Mouse (Mus musculus) CH12.LX (cell line): ENCODE measurements at regions not wholly inside any gene's neighbourhood (a gene's known extent, or its start where the extent isn't known, plus 50 kb on each side); places are given as distances from the start of the nearest gene placed in this dataset.

Experiments used
- DNase-seq: peaks from one replicate; pipeline ENCODE4 v3.0.0-alpha.2; 2013; ENCODE audit errors: extremely low read depth
- H3K27ac ChIP-seq: 2 replicates; pipeline ENCODE4 v1.5.1; 2012; ENCODE audit warnings: low read depth, mild to moderate bottlenecking, control low read depth, moderate library complexity; ENCODE audit not compliant: insufficient read depth
- H3K27me3 ChIP-seq: replicated peaks from 2 replicates; pipeline ENCODE3; 2012; ENCODE audit warnings: inconsistent platforms
- H3K36me3 ChIP-seq, 2 experiments: replicated peaks in 1 of 2; 2 replicates each; pipeline versions ENCODE3 to v1.6.1; 2012; ENCODE audit warnings: inconsistent platforms in 1 of 2, low read length in 1 of 2, mild to moderate bottlenecking in 1 of 2, mixed read lengths in 1 of 2, moderate library complexity in 1 of 2; ENCODE audit not compliant: control insufficient read depth in 1 of 2, insufficient read depth in 1 of 2
- H3K4me1 ChIP-seq, 2 experiments: 2 replicates each; pipeline ENCODE4 v1.6.1; 2012; ENCODE audit warnings: inconsistent platforms in 1 of 2, moderate library complexity in 1 of 2; ENCODE audit not compliant: insufficient read depth in 2 of 2, control insufficient read depth in 1 of 2
- H3K4me2 ChIP-seq: 2 replicates; pipeline ENCODE4 v1.6.1; 2012; ENCODE audit warnings: low read depth, mild to moderate bottlenecking, control low read depth; ENCODE audit not compliant: poor library complexity, insufficient read depth, severe bottlenecking
- H3K4me3 ChIP-seq, 3 experiments: fragments of 150-350 bp in 1 of 3; sonication (generic) in 1 of 3; replicated peaks in 1 of 3; 2 replicates each; pipeline versions ENCODE3 to v1.5.1; 2011 to 2012; ENCODE audit warnings: low read depth in 2 of 3, low read length in 2 of 3, mild to moderate bottlenecking in 2 of 3, moderate library complexity in 2 of 3, control low read depth in 1 of 3, improper control_type of control experiment in 1 of 3, inconsistent platforms in 1 of 3, mixed read lengths in 1 of 3; ENCODE audit not compliant: poor library complexity in 1 of 3
- H3K79me2 ChIP-seq: replicated peaks from 2 replicates; pipeline ENCODE4 v1.6.1; 2012; ENCODE audit warnings: mild to moderate bottlenecking, moderate library complexity; ENCODE audit not compliant: control insufficient read depth, poor library complexity, insufficient read depth, severe bottlenecking; ENCODE audit errors: extremely low read depth
- H3K9ac ChIP-seq: 2 replicates; pipeline ENCODE4 v1.6.1; 2012; ENCODE audit warnings: low read depth, mild to moderate bottlenecking, control low read depth, moderate library complexity; ENCODE audit not compliant: insufficient read depth
- H3K9me3 ChIP-seq: replicated peaks from 2 replicates; pipeline ENCODE3; 2012; ENCODE audit warnings: low read length, inconsistent platforms, mixed read lengths
- CTCF ChIP-seq, 2 experiments: IDR thresholded peaks in 1 of 2; conservative IDR thresholded peaks in 1 of 2; 2 replicates each; pipeline ENCODE4 v1.5.1; 2011 to 2012; ENCODE audit warnings: low read depth in 2 of 2, low read length in 2 of 2, improper control_type of control experiment in 1 of 2, inconsistent platforms in 1 of 2, mild to moderate bottlenecking in 1 of 2, moderate library complexity in 1 of 2
- E2F4 ChIP-seq: IDR thresholded peaks from 2 replicates; pipeline ENCODE4 v1.6.1; 2011; ENCODE audit warnings: low read depth, low read length, improper control_type of control experiment; ENCODE audit not compliant: insufficient replicate concordance
- ELF1 ChIP-seq: IDR thresholded peaks from 2 replicates; pipeline ENCODE4 v1.6.1; 2014; ENCODE audit warnings: low read depth, mild to moderate bottlenecking, inconsistent platforms, low read length, improper control_type of control experiment
- MAZ ChIP-seq: IDR thresholded peaks from 2 replicates; pipeline ENCODE4 v1.6.1; 2012; ENCODE audit warnings: low read depth, mild to moderate bottlenecking, inconsistent platforms, low read length, improper control_type of control experiment, moderate library complexity
- PAX5 ChIP-seq: IDR thresholded peaks from 2 replicates; pipeline ENCODE4 v1.6.1; 2012; ENCODE audit warnings: low read length, inconsistent platforms, mixed read lengths
- RAD21 ChIP-seq: IDR thresholded peaks from 2 replicates; pipeline ENCODE4 v1.6.1; 2011; ENCODE audit warnings: low read depth, mild to moderate bottlenecking, low read length, improper control_type of control experiment, moderate library complexity
- RCOR1 ChIP-seq: conservative IDR thresholded peaks from 2 replicates; pipeline ENCODE4 v1.6.1; 2012; ENCODE audit warnings: low read depth, mild to moderate bottlenecking, inconsistent platforms, low read length, improper control_type of control experiment
- SIN3A ChIP-seq: IDR thresholded peaks from 2 replicates; pipeline ENCODE4 v1.6.1; 2012; ENCODE audit warnings: low read length, improper control_type of control experiment, inconsistent platforms
- SMC3 ChIP-seq: IDR thresholded peaks from 2 replicates; pipeline ENCODE4 v1.6.1; 2011; ENCODE audit warnings: low read depth, low read length, improper control_type of control experiment
- TBP ChIP-seq: conservative IDR thresholded peaks from 2 replicates; pipeline ENCODE4 v1.6.1; 2011; ENCODE audit warnings: low read depth, low read length, improper control_type of control experiment
- TCF12 ChIP-seq: IDR thresholded peaks from 2 replicates; pipeline ENCODE4 v1.6.1; 2014; ENCODE audit warnings: low read depth, mild to moderate bottlenecking, inconsistent platforms, low read length, improper control_type of control experiment
- dilution Hi-C: fragments of 300-500 bp; cut with MboI; formaldehyde crosslinking; loops from 2 replicates; pipeline ENCODE4 v1.14.3; 2020; ENCODE audit warnings: low sequenced_read_pairs; ENCODE audit not compliant: extremely low pct_unique_long_range_greater_than_20kb, extremely low pct_ligation_motif_present
- in situ Hi-C: fragments of 300-500 bp; cut with MboI; formaldehyde crosslinking; loops from 3 replicates; pipeline ENCODE4 v1.14.3; 2019; ENCODE audit warnings: low sequenced_read_pairs, low pct_ligation_motif_present, low pct_unique_long_range_greater_than_20kb, mixed read lengths

DNA sequence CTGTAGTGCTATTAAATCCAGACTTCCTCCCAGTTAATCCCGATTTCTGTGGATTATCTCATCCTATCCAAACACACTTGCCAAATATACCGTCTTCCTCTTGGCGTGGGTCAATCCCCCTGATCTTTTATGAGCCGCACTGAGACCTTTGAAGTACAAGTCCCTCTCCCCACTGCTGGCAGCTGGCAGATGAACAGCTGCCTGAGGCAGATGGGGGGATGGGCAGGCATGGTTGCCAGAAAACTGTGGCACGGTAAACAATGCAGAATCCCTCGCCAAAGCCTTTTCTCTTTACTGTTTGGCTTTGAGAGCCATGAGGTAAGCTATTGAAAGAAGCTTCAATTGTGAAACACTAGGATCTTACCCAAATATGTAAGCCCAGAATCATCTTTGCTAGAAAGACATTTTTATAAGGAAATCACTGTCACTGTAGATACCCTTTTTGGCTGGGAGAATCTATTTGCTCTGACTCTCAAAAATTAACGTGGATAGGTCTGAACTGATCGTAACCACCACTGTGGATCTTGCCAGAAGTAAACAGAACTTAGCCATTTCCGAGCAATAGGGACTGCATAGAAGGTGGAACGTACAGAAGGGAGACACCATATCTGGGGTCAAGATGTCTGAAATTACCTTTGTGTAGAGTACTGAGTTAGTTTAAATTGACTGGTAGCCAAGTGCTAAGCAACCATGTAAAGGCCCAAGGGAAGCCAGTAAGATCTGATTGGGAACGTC lies 221.5 kb downstream of the Ahr start:
- H3K4me2 ChIP-seq: no peak overlapping the region
- in situ Hi-C loops: loop anchor here (10.0 kb wide), 1 partner anchor 571 kb away; no protein-coding TSS in a partner anchor
- no peak for TF ChIP-seq RCOR1
- no peak for TF ChIP-seq TBP
- no peak for TF ChIP-seq PAX5
- TF ChIP-seq E2F4: no peak
- no peak for TF ChIP-seq ELF1
- no peak for TF ChIP-seq MAZ
- TF ChIP-seq, all 38 proteins: peak for 0

DNA sequence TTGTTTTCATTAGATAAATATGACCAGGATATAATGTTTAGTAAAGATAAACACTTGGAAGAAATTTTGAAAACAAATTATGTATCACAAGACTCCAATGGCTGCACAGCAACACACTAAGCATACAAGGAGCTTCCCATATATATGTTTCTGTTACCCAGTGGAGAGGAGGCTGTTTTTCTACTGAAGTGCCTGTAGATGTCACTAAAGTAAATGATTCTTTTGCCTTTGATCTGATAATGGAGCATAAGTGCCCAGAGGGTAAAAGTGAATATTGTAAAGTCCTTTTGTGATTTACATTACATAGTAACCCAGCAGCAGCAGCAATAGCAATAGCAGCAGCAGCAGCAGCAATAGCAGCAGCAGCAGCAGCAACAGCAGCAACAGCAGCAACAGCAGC lies 226.3 kb downstream of the Ahr start:
- Histone ChIP-seq H3K4me1 (no peaks in the 10 kb centered on the region), H3K27me3 (no peaks in the 10 kb centered on the region)
- dilution Hi-C loops (no loop called here), in situ Hi-C loops (no loop called here)
- no peak for DNase-seq
- peak in 1 of 2 experiments; percentile 62; a peak in 2 of 4 replicates for TF ChIP-seq CTCF (conservative IDR thresholded peaks at IDR 0.05 in 1 of 2, IDR thresholded peaks at IDR 0.05 in 1 of 2; ENCODE audit: low read depth in 2 of 2, low read length in 2 of 2)
- TF ChIP-seq SIN3A: no peak
- TF ChIP-seq TCF12: no peak
- TF ChIP-seq RAD21: peak; percentile 69
- peak; percentile 29; the same call in 1 of the 2 replicates for TF ChIP-seq SMC3
- TF ChIP-seq, all 38 proteins: peak for 3
- Histone ChIP-seq H3K9me3 (no peaks in the 10 kb centered on the region), H3K9ac (no peak overlapping the region), H3K4me2 (no peak overlapping the region), H3K4me3 (no peak overlapping the region), H3K36me3 (no peaks in the 10 kb centered on the region), H3K79me2 (no peaks in the 10 kb centered on the region), H3K27ac (no peak overlapping the region)

More for the DNA sequence above, 221.5 kb downstream of the Ahr start:
- Histone ChIP-seq H3K4me3 (no peak overlapping the region), H3K27ac (no peak overlapping the region), H3K4me1 (peaks cover 0 to 4% of the 10 kb centered on the region in 2 experiments; a peak in 1 of 4 replicates), H3K27me3 (no peaks in the 10 kb centered on the region), H3K9me3 (no peaks in the 10 kb centered on the region), H3K9ac (no peak overlapping the region), H3K79me2 (no peaks in the 10 kb centered on the region), H3K36me3 (no peaks in the 10 kb centered on the region)
- no peak for DNase-seq
- dilution Hi-C loops: no loop called here
